Mouse (Mus musculus) liver, embryonic 16.5 days (tissue): Measurements from ENCODE around the gene Eapp. TPM values are rescaled to one million over a fixed set of nuclear protein-coding genes. Genes with fewer than 3 reads are reported as not detected.

Experiments used
- ATAC-seq: fragments of 200-750 bp; cut with Nextera tagmentation; 2 replicates; pipeline ENCODE4 v1.8.0; 2017; ENCODE audit warnings: low read depth, mild to moderate bottlenecking, moderate number of reproducible peaks, moderate library complexity
- H3K27ac ChIP-seq: fragments of 300-500 bp; sonication (generic); 2 replicates; pipeline ENCODE4 v1.5.1; 2014; ENCODE audit warnings: mild to moderate bottlenecking, low read length
- H3K27me3 ChIP-seq: fragments of 300-500 bp; sonication (generic); 2 replicates; pipeline ENCODE4 v1.6.1; 2014; ENCODE audit warnings: low read depth, low read length, mixed read lengths; ENCODE audit not compliant: control insufficient read depth, insufficient read depth
- H3K36me3 ChIP-seq: fragments of 300-500 bp; sonication (generic); 2 replicates; pipeline ENCODE4 v1.6.1; 2014; ENCODE audit warnings: mild to moderate bottlenecking; ENCODE audit not compliant: control insufficient read depth, insufficient read depth
- H3K4me1 ChIP-seq: fragments of 300-500 bp; sonication (generic); 2 replicates; pipeline ENCODE4 v1.6.1; 2014; ENCODE audit warnings: low read depth, low read length, mixed read lengths; ENCODE audit not compliant: control insufficient read depth
- H3K4me2 ChIP-seq: fragments of 300-500 bp; sonication (generic); 2 replicates; pipeline ENCODE4 v1.6.1; 2014; ENCODE audit warnings: low read depth, low read length, mixed read lengths
- H3K4me3 ChIP-seq: fragments of 300-500 bp; sonication (generic); 2 replicates; pipeline ENCODE4 v1.5.1; 2014; ENCODE audit warnings: low read depth, mild to moderate bottlenecking, low read length
- H3K9ac ChIP-seq: fragments of 300-500 bp; sonication (generic); 2 replicates; pipeline ENCODE4 v1.6.1; 2014; ENCODE audit warnings: low read depth, low read length
- H3K9me3 ChIP-seq: fragments of 300-500 bp; sonication (generic); replicated peaks from 2 replicates; pipeline ENCODE4 v1.6.1; 2016; ENCODE audit warnings: low read length; ENCODE audit not compliant: control insufficient read depth
- WGBS: fragments of 180-500 bp; shearing (Covaris S2); extraction: QIAGEN DNeasy Blood & Tissue Kit; methylation state at CpG from one replicate; pipeline ENCODE4 v1.1.7; 2014; ENCODE audit not compliant: insufficient replicate concordance; 5-methylcytosine and 5-hydroxymethylcytosine counted together
- microRNA counts: library from miRNA; unstranded; fragments of <30 nt; microRNA quantifications from one replicate; lab custom pipeline; 2016
- microRNA-seq: library from miRNA; unstranded; fragments of <30 nt; microRNA quantifications from one replicate; pipeline ENCODE4, GENCODE M21; 2016
- polyA plus RNA-seq: library from polyadenylated mRNA; unstranded; fragments of >200 nt; fragmentation: Nextera tagmentation; extraction: Ambion mirVana; gene quantifications from 2 replicates; pipeline ENCODE4 v1.2.1, GENCODE M21; 2015

The Eapp gene
- polyA plus RNA-seq, 1 experiment from 2014 or later: 36.9 TPM

GRCm38 (mm10) chr12:54621942-54622341, 73.8 kb downstream of the Eapp start:
- no peaks in the 10 kb centered on the region for H3K9me3 ChIP-seq
- no peak overlapping the region for H3K9ac ChIP-seq
- H3K36me3 ChIP-seq: no peaks in the 10 kb centered on the region
- H3K4me1 ChIP-seq: no peaks in the 10 kb centered on the region
- H3K27ac ChIP-seq: no peak overlapping the region
- H3K4me3 ChIP-seq: no peak overlapping the region
- WGBS: 60% methylated on average over 2 of the region's 2 CpGs
- no peak overlapping the region for H3K4me2 ChIP-seq
- no peaks in the 10 kb centered on the region for H3K27me3 ChIP-seq
- no peak for ATAC-seq

MicroRNAs within 50 kb of the gene (microRNA counts, 519-probe panel; counts per million panel counts)
- microRNA mmu-miR-1892 (lab: Ali Mortazavi, UCI): 1,181 counts per million, percentile 8 among the panel's probes with 10 or more counts

Small RNAs within 50 kb of the gene (microRNA-seq; reads per million reads assigned to microRNA genes)
- gene Mir1892: not detected

Other genes starting within 250 kb of the Eapp start
- gene Sptssa, start 39.3 kb downstream of the Eapp start, polyA plus RNA-seq: 92.2 and 96.8 TPM in 2 replicates
- 45.3 and 45.4 TPM in 2 replicates for gene Snx6, start 99.8 kb upstream of the Eapp start, polyA plus RNA-seq
- gene Cfl2, start 167.0 kb upstream of the Eapp start, polyA plus RNA-seq: 38.0 and 43.2 TPM in 2 replicates